Mouse (Mus musculus): ENCODE measurements around the gene Ing3.

DNA sequence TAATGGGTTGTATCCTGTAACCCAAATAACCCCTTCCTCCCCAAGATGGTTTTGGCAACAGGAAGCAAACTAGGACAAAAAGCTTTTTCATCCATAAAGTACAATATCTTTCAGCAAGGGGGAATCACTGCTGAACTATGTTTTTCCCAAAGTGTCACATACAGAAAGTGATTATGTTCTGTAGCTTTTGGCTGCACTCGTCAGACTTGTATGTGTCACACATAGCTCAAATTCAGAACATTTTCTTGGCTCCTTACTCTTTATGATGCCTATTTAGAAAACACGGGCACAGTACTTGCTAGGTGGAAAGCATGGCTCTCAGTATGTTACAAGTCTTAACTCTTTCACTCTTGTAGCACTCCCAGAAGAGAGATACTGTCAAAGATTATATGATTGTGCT, 62.2 kb downstream of the Ing3 start:
- TF ChIP-seq CTCF (conservative IDR thresholded peaks at IDR 0.05; ENCODE audit: low read length) (no peak), POU5F1 (IDR thresholded peaks at IDR 0.05; ENCODE audit: borderline replicate concordance, low read length) (no peak)
